In genomic region chr9:72741206-72741605, GRCm38 (mm10) we compare ENCODE assay signal across 19 mouse cellular contexts.
DNase-seq lines count a peak whose midpoint lies in the region; ATAC-seq lines count a peak whose summit lies in the region.
"Had no signal": no experiment of that assay in that cellular context is flagged by ENCODE, and none has a peak within 500 bp of the region (broad histone marks: within the 10 kb centered on the region; RNA-seq: fewer than 3 reads in every experiment).

No protein-coding gene starts in this region.

- WGBS in heart, embryonic 12.5 days = 90% methylated on average over 6 of the region's 6 CpGs
- 93% methylated on average over 6 of the region's 6 CpGs for WGBS in heart, embryonic 11.5 days (ENCODE audit: insufficient replicate concordance)
- 90% methylated on average over 6 of the region's 6 CpGs for WGBS in midbrain, embryonic 13.5 days
- WGBS in midbrain, embryonic 10.5 days = 95% methylated on average over 6 of the region's 6 CpGs
- WGBS in forebrain, embryonic 12.5 days = 89% methylated on average over 6 of the region's 6 CpGs

- no peaks in the 10 kb centered on the region for H3K9me3 ChIP-seq in heart, embryonic 12.5 days (replicated peaks)
- no peaks in the 10 kb centered on the region for H3K9me3 ChIP-seq in heart, embryonic 11.5 days (replicated peaks; ENCODE audit: control insufficient read depth, low read length)
- H3K9me3 ChIP-seq in midbrain, embryonic 13.5 days = no peaks in the 10 kb centered on the region
- H3K9me3 ChIP-seq in midbrain, embryonic 10.5 days (replicated peaks) = no peaks in the 10 kb centered on the region
- no peaks in the 10 kb centered on the region for H3K9me3 ChIP-seq in forebrain, embryonic 12.5 days
- H3K9me3 ChIP-seq: G1E; heart, embryonic 10.5 days; hindbrain, embryonic 10.5 days; hindbrain, embryonic 15.5 days had no signal

- peaks cover 98% of the 10 kb centered on the region for H3K36me3 ChIP-seq in heart, embryonic 12.5 days
- peaks cover 87% of the 10 kb centered on the region for H3K36me3 ChIP-seq in heart, embryonic 11.5 days (ENCODE audit: control insufficient read depth, insufficient read depth, low read length)
- peaks cover 97% of the 10 kb centered on the region for H3K36me3 ChIP-seq in midbrain, embryonic 13.5 days
- peaks cover 100% of the 10 kb centered on the region for H3K36me3 ChIP-seq in midbrain, embryonic 10.5 days
- H3K36me3 ChIP-seq in forebrain, embryonic 12.5 days (replicated peaks) = peaks cover 99% of the 10 kb centered on the region

- H3K4me2 ChIP-seq in heart, embryonic 12.5 days = no peak overlapping the region
- H3K4me2 ChIP-seq in heart, embryonic 11.5 days = no peak overlapping the region
- no peak overlapping the region for H3K4me2 ChIP-seq in midbrain, embryonic 13.5 days (replicated peaks)
- no peak overlapping the region for H3K4me2 ChIP-seq in forebrain, embryonic 12.5 days
- H3K4me2 ChIP-seq: hindbrain, embryonic 15.5 days had no signal

- no peak for DNase-seq in midbrain, embryonic 10.5 days (ENCODE audit: low spot score)
- DNase-seq in R1 (ENCODE audit: low read depth, low spot score) = peak; percentile 88
- DNase-seq in cerebellum, postnatal 25 days = no peak
- DNase-seq: adrenal gland, postnatal 14 days; cerebellum, adult 11-12 months; cerebellum, adult 9-10 months; cerebellum, postnatal 36 days; gastrocnemius, postnatal 10 days; heart, adult 18-20 months had no signal

- no peak overlapping the region for H3K9ac ChIP-seq in heart, embryonic 12.5 days
- H3K9ac ChIP-seq in heart, embryonic 11.5 days (ENCODE audit: low read depth, low read length) = no peak overlapping the region
- H3K9ac ChIP-seq in midbrain, embryonic 13.5 days (replicated peaks) = no peak overlapping the region
- no peak overlapping the region for H3K9ac ChIP-seq in forebrain, embryonic 12.5 days
- H3K9ac ChIP-seq: hindbrain, embryonic 15.5 days had no signal

- no peak for ATAC-seq in heart, embryonic 12.5 days (ENCODE audit: insufficient number of reproducible peaks, low FRiP score)
- ATAC-seq in heart, embryonic 11.5 days (replicated peaks; ENCODE audit: insufficient number of reproducible peaks, low FRiP score, low TSS enrichment) = no peak
- peak; percentile 45; the same call in 1 of the 2 replicates for ATAC-seq in midbrain, embryonic 13.5 days
- no peak for ATAC-seq in forebrain, embryonic 12.5 days (ENCODE audit: low FRiP score)
- ATAC-seq: activated CD4-positive, CD25-positive, alpha-beta regulatory T cell, adult 4 months; forebrain, embryonic 16.5 days had no signal

- H3K27me3 ChIP-seq in heart, embryonic 12.5 days (replicated peaks) = no peaks in the 10 kb centered on the region
- H3K27me3 ChIP-seq in heart, embryonic 11.5 days (ENCODE audit: control insufficient read depth, insufficient read depth, low read length) = no peaks in the 10 kb centered on the region
- no peaks in the 10 kb centered on the region for H3K27me3 ChIP-seq in midbrain, embryonic 13.5 days
- H3K27me3 ChIP-seq in midbrain, embryonic 10.5 days (ENCODE audit: low read depth, poor library complexity, severe bottlenecking) = no peaks in the 10 kb centered on the region
- no peaks in the 10 kb centered on the region for H3K27me3 ChIP-seq in forebrain, embryonic 12.5 days
- H3K27me3 ChIP-seq: hindbrain, embryonic 15.5 days had no signal

- H3K4me3 ChIP-seq in heart, embryonic 12.5 days = no peak overlapping the region
- H3K4me3 ChIP-seq in heart, embryonic 11.5 days (ENCODE audit: low read depth, low read length) = no peak overlapping the region
- no peak overlapping the region for H3K4me3 ChIP-seq in midbrain, embryonic 13.5 days (replicated peaks)
- no peak overlapping the region for H3K4me3 ChIP-seq in midbrain, embryonic 10.5 days
- no peak overlapping the region for H3K4me3 ChIP-seq in forebrain, embryonic 12.5 days (replicated peaks)
- H3K4me3 ChIP-seq: heart, embryonic 10.5 days; hindbrain, embryonic 10.5 days; hindbrain, embryonic 15.5 days had no signal

- H3K4me1 ChIP-seq in heart, embryonic 12.5 days (replicated peaks) = no peaks in the 10 kb centered on the region
- H3K4me1 ChIP-seq in heart, embryonic 11.5 days (ENCODE audit: control insufficient read depth, insufficient read depth, low read length) = no peaks in the 10 kb centered on the region
- H3K4me1 ChIP-seq in midbrain, embryonic 13.5 days (replicated peaks) = no peaks in the 10 kb centered on the region
- H3K4me1 ChIP-seq in midbrain, embryonic 10.5 days = no peaks in the 10 kb centered on the region
- no peaks in the 10 kb centered on the region for H3K4me1 ChIP-seq in forebrain, embryonic 12.5 days
- H3K4me1 ChIP-seq: heart, embryonic 10.5 days; hindbrain, embryonic 10.5 days; hindbrain, embryonic 15.5 days had no signal

- 0 out of 2 replicates have a peak overlapping the region, but pooled peaks have one; percentile 19 for H3K27ac ChIP-seq in heart, embryonic 12.5 days (ENCODE audit: poor library complexity, severe bottlenecking)
- no peak overlapping the region for H3K27ac ChIP-seq in heart, embryonic 11.5 days (ENCODE audit: low read depth, low read length)
- 0 out of 2 replicates have a peak overlapping the region, but pooled peaks have one; percentile 20 for H3K27ac ChIP-seq in midbrain, embryonic 13.5 days
- no peak overlapping the region for H3K27ac ChIP-seq in midbrain, embryonic 10.5 days (replicated peaks)
- no peak overlapping the region for H3K27ac ChIP-seq in forebrain, embryonic 12.5 days
- H3K27ac ChIP-seq: heart, embryonic 10.5 days; hindbrain, embryonic 10.5 days; hindbrain, embryonic 15.5 days had no signal

Comparison
In these comparisons a context has a peak if more than half of its experiments do, and no peak if none do; other contexts are left out.
1. H3K27ac ChIP-seq: peak in heart, embryonic 12.5 days (single experiment) and midbrain, embryonic 13.5 days (single experiment); none in heart, embryonic 11.5 days (single experiment), midbrain, embryonic 10.5 days (single experiment) and forebrain, embryonic 12.5 days (single experiment).